Mouse (Mus musculus): ENCODE measurements around the gene Osr1. TPM values are rescaled to one million over a fixed set of nuclear protein-coding genes. Genes with fewer than 3 reads are reported as not detected.

The Osr1 gene
- total RNA-seq, 2 experiments from 2014 or later, result 2.0 to 2.5 TPM

GRCm38 (mm10) chr12:9584366-9585084 lies 14.6 kb downstream of the Osr1 start:
- intact Hi-C loops (cut with DNase I), result no loop called here

GRCm38 (mm10) chr12:9585085-9585453 lies 15.2 kb downstream of the Osr1 start:
- no peak for DNase-seq
- intact Hi-C loops (cut with DNase I), result no loop called here

More at GRCm38 (mm10) chr12:9584366-9585084, 14.6 kb downstream of the Osr1 start:
- peak; percentile 56 to 81 for DNase-seq

- intact Hi-C loops (cut with DNase I), result no loop called here
- DNase-seq, result no peak
Measured at GRCm38 (mm10) chr12:9587732-9588131, 17.8 kb downstream of the Osr1 start.

- intact Hi-C loops (cut with DNase I), result no loop called here
- no peak for DNase-seq
Measured at GRCm38 (mm10) chr12:9589561-9590134, 19.7 kb downstream of the Osr1 start.

- intact Hi-C loops (cut with DNase I), result no loop called here
- no peak for DNase-seq
Measured at GRCm38 (mm10) chr12:9591141-9591540, 21.2 kb downstream of the Osr1 start.

- no peak for DNase-seq
- intact Hi-C loops (cut with DNase I), result no loop called here
Measured at GRCm38 (mm10) chr12:9598219-9598618, 28.3 kb downstream of the Osr1 start.

All from gastrocnemius, postnatal 36 days (tissue).